Mouse (Mus musculus): ENCODE measurements around the gene Pltp. TPM values are rescaled to one million over a fixed set of nuclear protein-coding genes. Genes with fewer than 3 reads are reported as not detected.
A peak's percentile ranks its signal among the peaks of the same experiment; 100 is the strongest.

Pltp gene
- total RNA-seq, 1 experiment, result 56.1 TPM

GRCm38 (mm10) chr2:164815348-164815747 is 42.2 kb downstream of the Pltp start:
- TF ChIP-seq CHD2 (IDR thresholded peaks at IDR 0.05; ENCODE audit: low read depth, low read length) (no peak), ZC3H11A (IDR thresholded peaks at IDR 0.05; ENCODE audit: borderline replicate concordance, low read depth, low read length) (no peak), MAFK (IDR thresholded peaks at IDR 0.05; ENCODE audit: insufficient read depth, low read depth, low read length) (no peak), HCFC1 (IDR thresholded peaks at IDR 0.05; ENCODE audit: borderline replicate concordance, insufficient read depth, low read length) (no peak), ZNF384 (IDR thresholded peaks at IDR 0.05; ENCODE audit: low read depth, low read length) (no peak)
- in situ Hi-C loops (cut with MboI; ENCODE audit: low sequenced_read_pairs in 2 of 2, unreplicated experiment in 2 of 2), result no loop called here

DNA sequence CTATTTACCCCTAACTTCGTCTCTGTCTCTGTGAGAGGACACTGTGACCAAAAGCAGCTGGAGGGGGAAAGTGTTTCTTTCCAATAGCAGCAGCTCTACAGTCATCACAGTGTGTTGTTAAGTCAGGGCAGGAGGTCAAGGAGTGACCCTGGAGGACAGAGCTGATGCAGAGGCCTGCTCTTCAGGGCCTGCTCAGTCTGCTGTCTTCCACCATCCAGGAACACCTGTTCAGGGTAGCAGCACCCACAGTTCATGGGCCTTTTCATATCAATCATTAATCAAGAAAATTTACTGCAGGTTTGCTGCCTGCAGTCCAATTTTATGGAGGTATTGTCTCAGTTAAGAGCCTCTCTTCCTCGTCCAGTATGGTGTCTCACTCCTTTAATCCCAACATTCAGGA is 44.0 kb downstream of the Pltp start:
- Histone ChIP-seq H3K36me3 (ENCODE audit: control insufficient read depth, insufficient read depth, low read length, poor library complexity, severe bottlenecking) (peaks cover 16% of the 10 kb centered on the region; the same call in 1 of the 2 replicates), H3K27ac (ENCODE audit: insufficient read depth, low read depth, low read length, poor library complexity, severe bottlenecking) (no peak overlapping the region), H3K4me3 (ENCODE audit: insufficient read depth in 1 of 2, low read depth in 1 of 2, low read length in 2 of 2, poor library complexity in 1 of 2, severe bottlenecking in 1 of 2) (no peak overlapping the region), H3K9me3 (ENCODE audit: control insufficient read depth, insufficient read depth, low read depth, low read length) (no peaks in the 10 kb centered on the region), H3K4me1 (ENCODE audit: control insufficient read depth in 2 of 2, insufficient read depth in 2 of 2, low read length in 2 of 2, poor library complexity in 1 of 2) (peaks cover 7 to 20% of the 10 kb centered on the region in 2 experiments; a peak in 3 of 4 replicates), H3K9ac (ENCODE audit: insufficient read depth, low read depth, low read length, poor library complexity, severe bottlenecking) (no peak overlapping the region)
- in situ Hi-C loops (cut with MboI; ENCODE audit: low sequenced_read_pairs in 2 of 2, unreplicated experiment in 2 of 2), result no loop called here
- TF ChIP-seq CHD2 (IDR thresholded peaks at IDR 0.05; ENCODE audit: low read depth, low read length) (no peak), MAFK (IDR thresholded peaks at IDR 0.05; ENCODE audit: insufficient read depth, low read depth, low read length) (no peak), ZNF384 (IDR thresholded peaks at IDR 0.05; ENCODE audit: low read depth, low read length) (no peak), ZC3H11A (IDR thresholded peaks at IDR 0.05; ENCODE audit: borderline replicate concordance, low read depth, low read length) (no peak), HCFC1 (IDR thresholded peaks at IDR 0.05; ENCODE audit: borderline replicate concordance, insufficient read depth, low read length) (no peak)
- no peak for DNase-seq (ENCODE audit: low read depth, low spot score)

More at GRCm38 (mm10) chr2:164815348-164815747, 42.2 kb downstream of the Pltp start:
- Histone ChIP-seq H3K4me3 (ENCODE audit: insufficient read depth in 1 of 2, low read depth in 1 of 2, low read length in 2 of 2, poor library complexity in 1 of 2, severe bottlenecking in 1 of 2) (no peak overlapping the region), H3K9me3 (ENCODE audit: control insufficient read depth, insufficient read depth, low read depth, low read length) (no peaks in the 10 kb centered on the region), H3K36me3 (ENCODE audit: control insufficient read depth, insufficient read depth, low read length, poor library complexity, severe bottlenecking) (peaks cover 15% of the 10 kb centered on the region; the same call in 1 of the 2 replicates), H3K27ac (ENCODE audit: insufficient read depth, low read depth, low read length, poor library complexity, severe bottlenecking) (no peak overlapping the region), H3K9ac (ENCODE audit: insufficient read depth, low read depth, low read length, poor library complexity, severe bottlenecking) (no peak overlapping the region), H3K4me1 (ENCODE audit: control insufficient read depth in 2 of 2, insufficient read depth in 2 of 2, low read length in 2 of 2, poor library complexity in 1 of 2) (peaks cover 7 to 20% of the 10 kb centered on the region in 2 experiments; a peak in 3 of 4 replicates)
- no peak for DNase-seq (ENCODE audit: low read depth, low spot score)

GRCm38 (mm10) chr2:164806614-164807013 is 50.9 kb downstream of the Pltp start:
- H3K9ac ChIP-seq (ENCODE audit: insufficient read depth, low read depth, low read length, poor library complexity, severe bottlenecking), result no peak overlapping the region
- peaks cover 0 to 11% of the 10 kb centered on the region in 2 experiments; a peak in 2 of 4 replicates for H3K4me1 ChIP-seq (ENCODE audit: control insufficient read depth in 2 of 2, insufficient read depth in 2 of 2, low read length in 2 of 2, poor library complexity in 1 of 2)
- H3K27ac ChIP-seq (ENCODE audit: insufficient read depth, low read depth, low read length, poor library complexity, severe bottlenecking), result no peak overlapping the region
- in situ Hi-C loops (cut with MboI; ENCODE audit: low sequenced_read_pairs in 2 of 2, unreplicated experiment in 2 of 2), result no loop called here
- no peak for DNase-seq (ENCODE audit: low read depth, low spot score)
- no peak overlapping the region; a peak in 1 of 4 replicates for H3K4me3 ChIP-seq (ENCODE audit: insufficient read depth in 1 of 2, low read depth in 1 of 2, low read length in 2 of 2, poor library complexity in 1 of 2, severe bottlenecking in 1 of 2)
- H3K36me3 ChIP-seq (ENCODE audit: control insufficient read depth, insufficient read depth, low read length, poor library complexity, severe bottlenecking), result peaks cover 9% of the 10 kb centered on the region; the same call in 1 of the 2 replicates
- H3K9me3 ChIP-seq (ENCODE audit: control insufficient read depth, insufficient read depth, low read depth, low read length), result no peaks in the 10 kb centered on the region
- TF ChIP-seq ZNF384 (IDR thresholded peaks at IDR 0.05; ENCODE audit: low read depth, low read length) (no peak), CHD2 (IDR thresholded peaks at IDR 0.05; ENCODE audit: low read depth, low read length) (no peak), ZC3H11A (IDR thresholded peaks at IDR 0.05; ENCODE audit: borderline replicate concordance, low read depth, low read length) (no peak), HCFC1 (IDR thresholded peaks at IDR 0.05; ENCODE audit: borderline replicate concordance, insufficient read depth, low read length) (no peak), MAFK (IDR thresholded peaks at IDR 0.05; ENCODE audit: insufficient read depth, low read depth, low read length) (no peak)

DNA sequence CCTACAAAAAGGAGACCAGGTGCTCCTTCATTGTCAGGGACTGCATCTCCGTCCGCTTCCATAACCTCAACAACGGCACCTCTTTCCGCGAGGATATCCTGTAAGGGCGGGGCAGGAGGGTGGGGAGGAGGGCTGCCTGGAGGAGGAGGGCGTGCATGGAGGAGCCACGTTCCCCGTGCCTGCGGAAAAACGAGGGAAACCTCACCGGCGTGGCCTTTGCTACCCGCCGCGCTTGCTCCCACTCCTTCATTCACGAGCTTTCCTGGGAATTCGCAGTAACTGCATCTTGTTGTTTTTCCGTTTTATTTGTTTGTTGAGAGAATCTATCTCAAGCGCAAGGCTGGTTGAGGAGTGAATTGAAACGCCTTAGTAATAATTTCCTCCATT is 52.2 kb downstream of the Pltp start:
- in situ Hi-C loops (cut with MboI; ENCODE audit: low sequenced_read_pairs in 2 of 2, unreplicated experiment in 2 of 2), result no loop called here
- Histone ChIP-seq H3K36me3 (ENCODE audit: control insufficient read depth, insufficient read depth, low read length, poor library complexity, severe bottlenecking) (peaks cover 9% of the 10 kb centered on the region; the same call in 1 of the 2 replicates), H3K9me3 (ENCODE audit: control insufficient read depth, insufficient read depth, low read depth, low read length) (no peaks in the 10 kb centered on the region), H3K27ac (ENCODE audit: insufficient read depth, low read depth, low read length, poor library complexity, severe bottlenecking) (peak overlapping the region; percentile 69), H3K9ac (ENCODE audit: insufficient read depth, low read depth, low read length, poor library complexity, severe bottlenecking) (peak overlapping the region; percentile 75), H3K4me1 (ENCODE audit: control insufficient read depth in 2 of 2, insufficient read depth in 2 of 2, low read length in 2 of 2, poor library complexity in 1 of 2) (peaks cover 0 to 11% of the 10 kb centered on the region in 2 experiments; a peak in 2 of 4 replicates), H3K4me3 (ENCODE audit: insufficient read depth in 1 of 2, low read depth in 1 of 2, low read length in 2 of 2, poor library complexity in 1 of 2, severe bottlenecking in 1 of 2) (peak overlapping the region; percentile 75 to 78)
- TF ChIP-seq MAFK (IDR thresholded peaks at IDR 0.05; ENCODE audit: insufficient read depth, low read depth, low read length) (no peak), CHD2 (IDR thresholded peaks at IDR 0.05; ENCODE audit: low read depth, low read length) (no peak), HCFC1 (IDR thresholded peaks at IDR 0.05; ENCODE audit: borderline replicate concordance, insufficient read depth, low read length) (no peak), ZNF384 (IDR thresholded peaks at IDR 0.05; ENCODE audit: low read depth, low read length) (no peak), ZC3H11A (IDR thresholded peaks at IDR 0.05; ENCODE audit: borderline replicate concordance, low read depth, low read length) (no peak)
- no peak for DNase-seq (ENCODE audit: low read depth, low spot score)
